Comparison of ENCODE assay signal across 12 mouse cellular contexts in genomic region chr10:39449179-39449578, GRCm38 (mm10).
DNase-seq lines count a peak whose midpoint lies in the region; ATAC-seq lines count a peak whose summit lies in the region.
"Had no signal": no experiment of that assay in that cellular context is flagged by ENCODE, and none has a peak within 500 bp of the region (broad histone marks: within the 10 kb centered on the region; RNA-seq: fewer than 3 reads in every experiment).

No protein-coding gene starts in this region.

- no peak overlapping the region for H3K27ac ChIP-seq in hindbrain, embryonic 15.5 days (replicated peaks)
- no peak overlapping the region for H3K27ac ChIP-seq in hindbrain, embryonic 12.5 days
- H3K27ac ChIP-seq in midbrain, embryonic 15.5 days: peak overlapping the region; percentile 15; the same call in 1 of the 2 replicates
- H3K27ac ChIP-seq in midbrain, embryonic 14.5 days (replicated peaks; ENCODE audit: low read depth, low read length): no peak overlapping the region
- peak overlapping the region; percentile 31 for H3K27ac ChIP-seq in brown adipose tissue, adult 24 weeks (replicated peaks; ENCODE audit: low read depth, low read length)

- H3K4me1 ChIP-seq in hindbrain, embryonic 15.5 days (replicated peaks): peaks cover 68% of the 10 kb centered on the region
- peaks cover 38% of the 10 kb centered on the region for H3K4me1 ChIP-seq in hindbrain, embryonic 12.5 days
- peaks cover 53% of the 10 kb centered on the region for H3K4me1 ChIP-seq in midbrain, embryonic 15.5 days
- peaks cover 13% of the 10 kb centered on the region for H3K4me1 ChIP-seq in midbrain, embryonic 14.5 days (ENCODE audit: control insufficient read depth, insufficient read depth, low read length)
- peaks cover 11% of the 10 kb centered on the region; the same call in 1 of the 2 replicates for H3K4me1 ChIP-seq in brown adipose tissue, adult 24 weeks (ENCODE audit: control insufficient read depth, insufficient read depth, insufficient read length, low read length)

- 72% methylated on average over 4 of the region's 4 CpGs for WGBS in hindbrain, embryonic 15.5 days
- 85% methylated on average over 4 of the region's 4 CpGs for WGBS in hindbrain, embryonic 12.5 days
- 76% methylated on average over 4 of the region's 4 CpGs for WGBS in midbrain, embryonic 15.5 days
- WGBS in midbrain, embryonic 14.5 days: 77% methylated on average over 4 of the region's 4 CpGs

- DNase-seq in midbrain, embryonic 14.5 days: no peak
- DNase-seq in cerebellum, postnatal 10 days: no peak
- DNase-seq: adrenal gland, adult 8-10 months; kidney, postnatal 36 days; spleen, adult 18-20 months had no signal

- H3K9me3 ChIP-seq in hindbrain, embryonic 15.5 days: no peaks in the 10 kb centered on the region
- no peaks in the 10 kb centered on the region for H3K9me3 ChIP-seq in hindbrain, embryonic 12.5 days (replicated peaks)
- no peaks in the 10 kb centered on the region for H3K9me3 ChIP-seq in midbrain, embryonic 15.5 days
- no peaks in the 10 kb centered on the region for H3K9me3 ChIP-seq in midbrain, embryonic 14.5 days (ENCODE audit: control insufficient read depth, low read length)
- H3K9me3 ChIP-seq: heart, embryonic 12.5 days had no signal

- no peak overlapping the region for H3K9ac ChIP-seq in hindbrain, embryonic 15.5 days
- no peak overlapping the region for H3K9ac ChIP-seq in hindbrain, embryonic 12.5 days
- H3K9ac ChIP-seq in midbrain, embryonic 15.5 days: no peak overlapping the region
- H3K9ac ChIP-seq in midbrain, embryonic 14.5 days (replicated peaks; ENCODE audit: low read length): no peak overlapping the region
- H3K9ac ChIP-seq: heart, embryonic 12.5 days had no signal

- no peaks in the 10 kb centered on the region for H3K36me3 ChIP-seq in hindbrain, embryonic 15.5 days
- H3K36me3 ChIP-seq in hindbrain, embryonic 12.5 days: no peaks in the 10 kb centered on the region
- no peaks in the 10 kb centered on the region for H3K36me3 ChIP-seq in midbrain, embryonic 15.5 days (replicated peaks)
- no peaks in the 10 kb centered on the region for H3K36me3 ChIP-seq in midbrain, embryonic 14.5 days (ENCODE audit: control insufficient read depth, insufficient read depth, low read length)
- H3K36me3 ChIP-seq: heart, embryonic 12.5 days had no signal

- H3K4me2 ChIP-seq in hindbrain, embryonic 15.5 days: no peak overlapping the region
- no peak overlapping the region for H3K4me2 ChIP-seq in hindbrain, embryonic 12.5 days (replicated peaks)
- no peak overlapping the region for H3K4me2 ChIP-seq in midbrain, embryonic 15.5 days
- H3K4me2 ChIP-seq in midbrain, embryonic 14.5 days (ENCODE audit: low read length): no peak overlapping the region
- H3K4me2 ChIP-seq: heart, embryonic 12.5 days had no signal

- H3K4me3 ChIP-seq in hindbrain, embryonic 15.5 days: no peak overlapping the region
- H3K4me3 ChIP-seq in hindbrain, embryonic 12.5 days: no peak overlapping the region
- H3K4me3 ChIP-seq in midbrain, embryonic 15.5 days: no peak overlapping the region
- no peak overlapping the region for H3K4me3 ChIP-seq in midbrain, embryonic 14.5 days (replicated peaks; ENCODE audit: low read depth, low read length)
- H3K4me3 ChIP-seq in brown adipose tissue, adult 24 weeks (ENCODE audit: insufficient read depth, low read depth, low read length): no peak overlapping the region
- H3K4me3 ChIP-seq: heart, embryonic 12.5 days had no signal

- no peaks in the 10 kb centered on the region for H3K27me3 ChIP-seq in hindbrain, embryonic 15.5 days
- no peaks in the 10 kb centered on the region for H3K27me3 ChIP-seq in hindbrain, embryonic 12.5 days
- H3K27me3 ChIP-seq in midbrain, embryonic 15.5 days (replicated peaks): no peaks in the 10 kb centered on the region
- H3K27me3 ChIP-seq in midbrain, embryonic 14.5 days (ENCODE audit: control insufficient read depth, insufficient read depth, low read length): no peaks in the 10 kb centered on the region
- H3K27me3 ChIP-seq: heart, embryonic 12.5 days had no signal

- 0 out of 2 replicates have a peak, but pooled peaks have one; percentile 10 for ATAC-seq in hindbrain, embryonic 15.5 days (ENCODE audit: low FRiP score, low read depth)
- no peak for ATAC-seq in hindbrain, embryonic 12.5 days (ENCODE audit: low FRiP score)
- ATAC-seq in midbrain, embryonic 15.5 days (replicated peaks): 0 out of 2 replicates have a peak, but pooled peaks have one; percentile 30
- ATAC-seq in midbrain, embryonic 14.5 days (ENCODE audit: low FRiP score, low TSS enrichment): no peak
- ATAC-seq in megakaryocyte progenitor cell, adult 5-6 weeks (replicated peaks; ENCODE audit: poor library complexity): peak; percentile 34
- ATAC-seq in cerebellum, adult (ENCODE audit: insufficient number of reproducible peaks, low FRiP score, low TSS enrichment): no peak

Comparison
In these comparisons a context has a peak if more than half of its experiments do, and no peak if none do; other contexts are left out.
1. ATAC-seq: peak in hindbrain, embryonic 15.5 days (single experiment), midbrain, embryonic 15.5 days (single experiment) and megakaryocyte progenitor cell, adult 5-6 weeks (single experiment); none in hindbrain, embryonic 12.5 days (single experiment), midbrain, embryonic 14.5 days (single experiment) and cerebellum, adult (single experiment).
2. H3K27ac ChIP-seq: peak in midbrain, embryonic 15.5 days (single experiment) and brown adipose tissue, adult 24 weeks (single experiment); none in hindbrain, embryonic 15.5 days (single experiment), hindbrain, embryonic 12.5 days (single experiment) and midbrain, embryonic 14.5 days (single experiment).